Mouse (Mus musculus) forelimb bud, embryonic 11.5 days (tissue): ENCODE measurements at regions not wholly inside any gene's neighbourhood (a gene's known extent, or its start where the extent isn't known, plus 50 kb on each side); places are given as distances from the start of the nearest gene placed in this dataset.

Source experiments
- DNase-seq: peaks from one replicate; pipeline ENCODE4 v3.0.0-alpha.2; 2012; ENCODE audit warnings: low read depth, low spot score

GRCm38 (mm10) chr2:103848923-103849700 is 51.7 kb upstream of the Caprin1 start:
- DNase-seq = peak; percentile 69

DNA sequence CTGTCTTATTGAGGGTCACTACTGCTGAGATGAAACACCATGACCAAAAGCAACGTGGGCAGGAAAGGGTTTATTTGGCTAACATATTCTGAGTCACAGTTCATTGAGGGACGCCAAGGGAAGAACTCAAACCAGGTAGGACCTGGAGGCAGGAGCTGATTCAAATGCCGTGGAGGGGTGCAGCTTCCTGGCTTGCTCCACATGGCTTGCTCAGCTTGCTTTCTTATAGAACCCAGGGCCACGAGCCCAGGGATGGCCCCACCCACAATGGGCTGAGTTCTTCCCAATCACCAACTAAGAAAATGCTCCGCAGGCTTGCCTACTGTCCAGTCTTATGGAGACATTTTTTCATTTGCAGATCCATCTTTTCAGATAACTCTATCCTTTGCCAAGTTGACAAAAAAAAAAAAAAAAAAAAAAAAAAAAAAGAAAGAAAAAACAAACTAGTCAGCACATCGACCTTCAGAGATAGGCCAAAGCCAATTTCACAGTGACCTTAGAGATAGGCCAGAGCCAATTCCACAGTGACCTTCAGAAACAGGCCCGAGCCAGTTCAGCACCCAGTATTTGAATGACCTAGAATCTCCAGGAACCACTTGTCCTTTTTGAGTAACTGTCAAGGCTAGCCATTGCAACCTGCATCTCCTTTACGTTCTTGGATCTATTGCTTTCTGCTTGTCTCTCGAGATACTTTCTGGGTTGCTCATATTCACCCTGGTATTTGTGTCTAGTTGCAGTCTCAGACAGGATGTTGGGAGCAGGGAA is 52.5 kb upstream of the Caprin1 start:
- DNase-seq = no peak

DNA sequence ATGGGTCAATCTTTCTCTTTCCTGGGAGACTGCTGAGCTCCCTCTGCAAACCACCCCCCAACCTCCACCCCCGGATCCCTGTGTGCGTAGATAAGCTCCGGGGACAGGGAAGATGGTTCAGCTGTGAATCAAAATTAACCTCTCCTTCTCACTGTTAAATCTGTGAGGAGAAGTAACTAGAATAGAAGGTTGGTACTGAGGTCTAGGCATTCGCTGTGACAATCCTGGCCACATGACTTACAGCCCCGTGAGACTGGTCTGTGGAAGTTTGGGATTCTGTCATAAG is 53.0 kb upstream of the Caprin1 start:
- no peak for DNase-seq

- DNase-seq = no peak
Measured at GRCm38 (mm10) chr2:103851171-103851570, 53.7 kb upstream of the Caprin1 start.

DNA sequence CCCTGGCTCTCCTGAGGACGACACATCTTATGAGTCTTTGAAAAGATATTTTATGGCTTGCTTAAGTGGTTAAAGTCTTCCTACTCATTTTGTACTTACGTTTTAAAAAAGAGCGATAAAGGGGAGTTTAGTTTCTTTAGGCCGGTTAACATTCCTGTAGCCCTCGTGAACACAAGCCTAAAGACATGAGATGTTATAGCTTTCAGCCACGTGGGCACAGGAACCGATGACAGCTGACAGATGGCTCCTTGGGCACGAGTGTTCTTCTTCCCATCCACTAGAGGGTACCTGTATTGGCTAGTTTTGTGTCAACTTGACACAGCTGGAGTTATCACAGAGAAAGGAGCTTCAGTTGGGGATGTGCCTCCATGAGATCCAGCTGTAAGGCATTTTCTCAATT is 63.8 kb upstream of the Caprin1 start:
- DNase-seq = no peak

- DNase-seq = peak; percentile 59
Measured at GRCm38 (mm10) chr2:103864254-103864653, 66.8 kb upstream of the Caprin1 start.

GRCm38 (mm10) chr2:103865319-103866171 is 68.1 kb upstream of the Caprin1 start:
- DNase-seq = no peak

DNA sequence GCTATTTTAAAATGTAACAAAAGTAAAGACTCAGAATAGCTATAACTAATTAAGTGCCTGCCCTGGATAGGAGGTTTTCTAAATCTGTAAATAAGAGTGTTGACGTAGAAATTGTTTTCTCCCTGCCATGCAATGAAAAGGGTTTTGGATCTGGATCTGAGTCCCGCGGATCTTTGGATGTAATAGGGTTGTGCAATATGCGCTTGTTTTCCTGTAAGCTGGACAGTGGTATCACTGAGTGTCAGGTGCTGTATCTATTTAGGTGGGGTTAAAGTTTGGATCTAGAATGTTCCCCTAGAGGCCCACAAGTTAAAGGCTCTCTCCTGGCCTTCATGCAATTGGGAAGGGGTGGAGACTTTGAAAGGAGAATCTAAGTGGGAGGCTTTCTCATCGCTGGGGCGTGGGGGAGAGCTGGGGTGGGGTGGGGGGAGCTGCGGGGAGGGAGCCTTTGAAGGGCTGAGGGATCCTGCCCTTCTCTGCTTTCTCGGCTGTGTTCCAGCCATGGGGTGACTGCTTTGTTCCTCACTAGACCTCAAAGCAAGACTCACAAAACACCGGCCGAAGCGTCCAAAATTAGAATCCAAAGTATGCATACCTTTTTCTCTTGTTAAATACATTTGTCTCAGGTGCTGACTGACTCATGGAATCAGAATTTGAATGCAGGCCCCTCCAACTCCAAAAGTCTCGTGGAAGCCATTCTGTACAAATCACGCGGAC is 70.0 kb upstream of the Caprin1 start:
- DNase-seq = no peak

DNA sequence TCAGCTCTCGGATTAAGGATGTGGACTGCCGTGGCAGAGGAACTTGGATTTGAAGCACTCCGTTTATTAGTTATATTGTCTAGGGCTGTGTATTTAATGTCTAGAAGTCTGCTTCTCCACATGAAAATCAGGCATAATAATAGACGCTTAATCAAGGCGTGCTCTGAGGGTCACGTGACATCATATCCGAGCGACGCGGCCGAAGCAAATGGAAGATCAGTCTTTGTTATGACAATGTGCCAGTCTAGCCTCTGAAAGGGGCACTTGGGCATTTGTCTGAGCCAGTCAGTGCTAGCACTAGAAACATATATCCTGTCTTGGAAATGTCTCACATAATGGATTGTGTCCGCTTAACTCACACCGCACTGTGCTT is 70.5 kb upstream of the Caprin1 start:
- DNase-seq = no peak

DNA sequence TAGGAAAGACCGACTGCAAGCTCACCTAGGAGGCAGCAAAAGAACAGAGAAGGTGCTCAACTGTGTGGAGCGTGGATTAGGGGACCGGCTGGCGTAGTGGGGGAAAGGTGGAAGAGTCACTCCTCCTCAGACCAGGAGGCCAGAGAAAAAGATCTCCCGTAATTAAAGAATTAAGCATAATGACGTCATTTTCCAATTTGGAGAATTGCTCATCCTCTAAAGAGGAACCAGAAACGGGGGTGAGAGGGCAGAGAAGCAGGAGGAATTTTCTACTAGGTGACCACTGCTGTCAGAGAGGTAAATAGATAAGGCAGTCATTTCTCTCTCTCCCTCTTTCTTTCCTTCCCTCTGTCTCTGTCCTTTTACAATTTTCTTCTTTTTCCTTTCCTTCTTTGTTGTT is 71.2 kb upstream of the Caprin1 start:
- DNase-seq = no peak

DNA sequence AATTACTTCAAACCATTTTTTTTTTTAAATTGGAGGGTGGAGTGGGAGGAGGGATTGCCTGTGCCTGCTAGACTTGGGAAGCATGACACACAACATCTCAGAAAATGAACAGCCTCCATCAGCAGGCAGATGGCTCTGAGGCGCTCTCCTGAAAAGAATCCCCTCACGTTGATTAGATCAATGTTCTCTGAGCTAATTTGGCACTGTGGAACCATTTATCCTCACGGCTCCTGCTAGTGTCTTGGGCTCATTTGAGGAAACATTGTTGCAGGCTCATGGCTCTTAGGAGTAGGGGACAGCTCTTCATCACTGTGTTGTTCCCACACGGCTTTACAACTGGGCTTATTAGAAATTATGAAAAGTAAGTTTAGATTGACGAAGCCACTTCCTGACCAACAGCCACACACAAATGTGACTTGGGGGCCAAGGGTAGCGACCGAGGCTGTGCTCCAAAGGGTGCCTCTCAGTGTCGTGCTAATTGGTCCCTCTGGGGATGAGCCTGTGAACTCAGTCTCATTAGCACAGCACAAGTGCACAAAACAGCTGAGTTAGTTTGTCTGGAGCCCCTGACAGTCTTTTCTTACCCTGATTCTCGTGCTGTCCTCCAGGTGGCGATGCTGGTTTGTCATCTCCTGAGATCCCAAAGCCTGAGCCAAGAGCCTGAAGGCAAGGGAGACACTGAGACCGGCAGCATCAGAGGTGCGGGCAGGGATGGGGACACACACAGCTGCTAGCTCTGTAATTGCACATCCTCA is 74.2 kb upstream of the Caprin1 start:
- peak; percentile 73 for DNase-seq

GRCm38 (mm10) chr2:103872277-103872636 is 74.8 kb upstream of the Caprin1 start:
- no peak for DNase-seq

DNA sequence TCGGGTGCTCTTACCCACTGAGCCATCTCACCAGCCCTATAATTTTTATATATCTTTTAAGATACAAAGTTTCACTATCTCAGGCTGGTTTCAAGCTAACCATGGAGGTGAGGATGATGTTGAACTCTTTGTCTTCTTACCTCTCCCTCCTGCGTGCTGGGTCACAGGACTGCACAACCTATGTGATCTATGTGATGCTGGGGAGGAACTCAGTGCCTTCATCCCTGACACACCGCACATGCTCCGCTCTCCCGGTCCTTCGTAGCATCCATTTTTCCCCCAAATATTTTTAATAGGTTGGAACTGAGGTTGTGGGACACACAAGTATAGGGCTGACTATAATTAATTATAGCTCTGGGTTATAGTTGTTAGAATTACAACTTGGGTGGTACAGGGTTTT is 75.9 kb upstream of the Caprin1 start:
- no peak for DNase-seq

DNA sequence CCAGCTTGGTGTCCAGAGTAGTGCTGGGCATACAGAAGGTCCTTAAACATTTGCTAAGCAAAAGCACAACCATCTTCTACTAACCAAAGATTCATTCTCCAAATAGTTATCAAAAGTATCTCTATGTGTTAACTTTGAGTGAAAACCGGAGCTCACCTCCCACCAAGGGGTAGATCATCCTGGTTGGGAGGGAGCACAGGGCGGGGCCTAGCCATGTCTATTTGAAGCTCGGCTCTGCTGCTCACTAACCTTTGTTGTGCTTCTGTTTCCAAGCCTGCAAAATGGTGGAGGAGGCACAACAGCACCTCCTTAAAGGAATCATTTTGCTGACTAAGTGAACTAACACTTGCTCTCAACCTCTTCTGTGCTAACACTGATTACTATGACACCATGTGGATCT is 77.0 kb upstream of the Caprin1 start:
- DNase-seq = no peak

DNA sequence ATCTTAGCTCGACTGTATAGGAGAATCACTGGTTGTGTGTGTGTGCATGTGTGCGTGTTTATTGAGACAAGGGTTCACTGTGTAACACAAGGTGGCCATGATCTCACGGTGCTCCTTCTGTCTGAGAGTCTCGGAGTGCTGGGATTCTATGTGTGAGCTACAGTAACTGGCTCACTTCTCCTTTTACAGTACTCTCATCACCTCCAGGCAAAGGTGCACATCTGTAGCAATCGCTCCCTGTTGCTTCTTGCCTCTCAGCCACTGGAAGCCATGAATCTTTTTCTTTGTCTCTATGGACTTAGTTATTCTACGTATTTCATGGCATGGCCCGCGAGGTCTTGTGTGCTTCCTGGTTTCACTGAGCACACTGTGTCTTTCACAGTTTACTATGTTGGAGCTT is 78.3 kb upstream of the Caprin1 start:
- DNase-seq = no peak

GRCm38 (mm10) chr2:103876236-103876635 is 78.8 kb upstream of the Caprin1 start:
- no peak for DNase-seq

DNA sequence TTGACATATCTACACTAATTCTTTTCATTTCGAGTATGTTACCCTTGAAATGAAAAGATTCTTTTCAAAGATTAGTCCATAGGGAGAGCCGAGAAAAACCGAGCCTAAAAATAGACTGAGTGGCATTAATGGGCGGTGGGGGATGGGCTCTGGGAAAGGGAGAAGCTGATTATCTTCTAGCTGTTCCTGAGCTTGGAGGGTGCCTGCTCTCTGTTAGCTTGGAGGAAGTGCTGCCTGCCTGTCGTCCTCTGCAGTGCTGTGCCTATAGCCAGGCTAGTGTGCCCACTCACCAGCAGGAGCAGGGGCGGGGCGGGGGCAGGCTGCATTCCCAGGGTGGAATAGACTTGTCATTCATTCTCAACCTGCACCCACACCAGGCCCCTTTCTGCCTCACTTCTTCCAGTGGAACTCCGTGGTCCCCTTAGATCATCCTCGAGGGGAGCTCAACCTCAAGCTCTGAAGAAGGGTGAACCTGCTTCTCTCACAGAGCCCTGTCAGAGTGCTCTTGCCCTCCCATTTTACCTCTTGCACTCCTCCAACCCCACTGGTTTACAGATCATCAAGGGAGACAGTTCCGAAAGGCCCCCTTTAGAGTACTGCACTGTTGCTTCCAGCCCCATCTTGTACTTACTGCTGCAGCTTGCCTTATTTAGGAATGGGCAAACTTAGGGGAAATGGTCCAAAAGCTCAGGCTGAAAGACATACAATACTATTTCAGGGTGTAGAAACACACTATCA is 76.6 kb upstream of the Lmo2 start:
- DNase-seq = no peak

DNA sequence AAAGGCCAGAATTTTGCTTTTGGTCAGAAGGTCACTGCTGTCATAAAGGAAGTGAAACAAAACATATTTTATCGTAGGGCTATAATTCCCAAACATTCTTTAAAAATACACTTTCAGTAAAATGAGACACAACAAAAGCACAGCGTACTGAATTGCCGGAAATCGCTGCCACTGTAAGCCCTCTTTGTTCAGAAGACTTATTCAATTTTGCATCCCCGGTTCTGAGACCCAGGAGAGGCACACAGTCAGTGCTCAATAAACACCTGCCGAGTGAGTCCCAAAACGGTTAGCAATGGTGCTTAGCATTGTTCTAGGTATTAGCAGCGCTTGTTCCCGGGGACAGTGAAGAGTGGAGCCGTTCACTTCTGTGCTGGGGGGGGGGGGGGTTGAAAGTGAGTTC is 72.9 kb upstream of the Lmo2 start:
- no peak for DNase-seq

- DNase-seq = no peak
Measured at GRCm38 (mm10) chr2:103888023-103888422, 69.8 kb upstream of the Lmo2 start.

GRCm38 (mm10) chr2:103891240-103891767 is 66.5 kb upstream of the Lmo2 start:
- DNase-seq = peak; percentile 73
